Mouse (Mus musculus): ENCODE results near the gene Mapk6. TPM values are rescaled to one million over a fixed set of nuclear protein-coding genes. Genes with fewer than 3 reads are reported as not detected.

The Mapk6 gene
- total and polyA plus RNA-seq, 2 experiments = 10.0 to 21.1 TPM

DNA sequence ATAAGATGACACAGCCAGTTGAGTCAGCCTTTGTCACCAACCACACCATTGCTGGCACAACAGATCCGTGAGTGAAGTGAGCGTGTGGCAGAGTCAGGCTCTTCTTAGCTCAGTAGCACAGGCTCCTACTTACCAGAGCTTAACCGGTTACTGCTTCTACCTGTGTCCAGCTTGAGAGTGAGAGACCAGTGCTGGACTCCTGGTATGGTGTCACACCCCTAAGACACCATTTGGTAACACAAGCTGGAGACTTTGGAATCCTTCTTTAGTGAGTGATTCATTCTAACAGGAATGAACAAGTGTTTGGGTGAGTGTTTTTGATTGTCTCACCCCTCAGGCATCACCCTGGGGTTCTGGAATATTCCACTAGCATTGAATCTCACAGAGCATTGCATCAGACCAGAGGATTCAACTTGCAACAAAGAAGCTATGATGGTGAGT, 12.5 kb upstream of the Mapk6 start:
- Histone ChIP-seq H3K9ac (ENCODE audit: low read depth, low read length) (no peak overlapping the region), H3K4me1 (ENCODE audit: control insufficient read depth, insufficient read depth, low read length) (no peaks in the 10 kb centered on the region), H3K4me3 (ENCODE audit: insufficient read depth, low read depth, low read length) (no peak overlapping the region), H3K27ac (replicated peaks; ENCODE audit: insufficient read depth, low read depth, low read length) (no peak overlapping the region), H3K79me2 (ENCODE audit: control insufficient read depth, insufficient read depth, low read length) (no peaks in the 10 kb centered on the region), H3K36me3 (ENCODE audit: control insufficient read depth, insufficient read depth, low read length) (no peaks in the 10 kb centered on the region), H3K27me3 (ENCODE audit: control insufficient read depth, insufficient read depth, low read length) (no peaks in the 10 kb centered on the region)
- TF ChIP-seq CTCF (IDR thresholded peaks at IDR 0.05; ENCODE audit: low read depth, low read length) (no peak), POLR2A (IDR thresholded peaks at IDR 0.05; ENCODE audit: extremely low read depth, insufficient read depth, low read length) (no peak)
- 97% methylated on average over 3 of the region's 3 CpGs for WGBS
- no peak for DNase-seq (ENCODE audit: extremely low read depth, low read depth, low spot score)

DNA sequence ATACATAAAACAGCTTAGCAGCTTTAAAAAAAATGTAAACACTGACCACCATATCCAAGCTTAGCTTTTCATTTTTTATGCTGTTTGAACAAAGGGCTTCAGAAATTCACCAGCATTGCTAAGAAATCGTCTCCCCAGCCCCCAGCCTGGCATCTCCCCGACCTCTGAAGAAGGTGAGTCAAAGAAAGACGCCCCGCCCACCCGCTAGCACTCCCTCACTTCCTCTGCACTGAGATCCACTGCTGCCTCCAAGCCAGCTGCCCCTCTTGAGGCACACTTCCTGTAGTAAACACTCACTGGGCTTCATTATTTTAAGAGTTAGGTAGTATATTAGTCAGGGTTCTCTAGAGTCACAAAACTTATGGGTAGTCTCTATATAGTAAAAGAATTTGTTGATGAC, 4.4 kb upstream of the Mapk6 start:
- H3K79me2 ChIP-seq (ENCODE audit: control insufficient read depth, insufficient read depth, low read length) = no peaks in the 10 kb centered on the region
- no peak overlapping the region for H3K4me3 ChIP-seq (ENCODE audit: insufficient read depth, low read depth, low read length)
- H3K4me1 ChIP-seq (ENCODE audit: control insufficient read depth, insufficient read depth, low read length) = no peaks in the 10 kb centered on the region; the same call in 1 of the 2 replicates
- H3K36me3 ChIP-seq (ENCODE audit: control insufficient read depth, insufficient read depth, low read length) = no peaks in the 10 kb centered on the region
- no peak overlapping the region for H3K27ac ChIP-seq (replicated peaks; ENCODE audit: insufficient read depth, low read depth, low read length)
- no peak for TF ChIP-seq POLR2A (IDR thresholded peaks at IDR 0.05; ENCODE audit: extremely low read depth, insufficient read depth, low read length)
- no peak for TF ChIP-seq CTCF (IDR thresholded peaks at IDR 0.05; ENCODE audit: low read depth, low read length)
- H3K27me3 ChIP-seq (ENCODE audit: control insufficient read depth, insufficient read depth, low read length) = no peaks in the 10 kb centered on the region
- DNase-seq (ENCODE audit: extremely low read depth, low read depth, low spot score) = no peak
- WGBS = 52% methylated on average over 5 of the region's 5 CpGs
- H3K9ac ChIP-seq (ENCODE audit: low read depth, low read length) = no peak overlapping the region

DNA sequence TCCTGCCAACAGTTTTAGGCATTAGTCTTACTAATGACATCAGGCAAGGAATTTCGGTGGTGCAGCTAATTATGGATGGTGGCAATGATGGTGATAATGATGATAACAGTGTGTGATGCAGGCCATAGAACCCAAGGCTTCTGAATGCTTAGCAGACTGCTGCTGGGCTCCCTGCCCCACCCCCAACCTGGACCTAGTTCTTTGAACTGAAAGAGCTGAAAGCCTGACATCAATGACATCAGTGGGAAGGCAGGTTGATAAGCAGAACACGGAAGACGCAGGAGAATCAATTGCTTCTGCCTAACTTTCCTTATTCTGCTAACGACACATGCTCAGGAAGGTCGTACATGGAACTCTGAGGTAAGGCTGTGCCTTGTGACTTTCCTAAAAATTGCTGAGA, 3.4 kb upstream of the Mapk6 start:
- TF ChIP-seq POLR2A (IDR thresholded peaks at IDR 0.05; ENCODE audit: extremely low read depth, insufficient read depth, low read length) (no peak), CTCF (IDR thresholded peaks at IDR 0.05; ENCODE audit: low read depth, low read length) (no peak)
- no peaks in the 10 kb centered on the region for H3K79me2 ChIP-seq (ENCODE audit: control insufficient read depth, insufficient read depth, low read length)
- no peak overlapping the region for H3K4me3 ChIP-seq (ENCODE audit: insufficient read depth, low read depth, low read length)
- H3K4me1 ChIP-seq (ENCODE audit: control insufficient read depth, insufficient read depth, low read length) = peaks cover 3% of the 10 kb centered on the region; the same call in 1 of the 2 replicates
- no peak overlapping the region for H3K9ac ChIP-seq (ENCODE audit: low read depth, low read length)
- DNase-seq (ENCODE audit: extremely low read depth, low read depth, low spot score) = no peak
- H3K27ac ChIP-seq (replicated peaks; ENCODE audit: insufficient read depth, low read depth, low read length) = no peak overlapping the region
- no peaks in the 10 kb centered on the region for H3K27me3 ChIP-seq (ENCODE audit: control insufficient read depth, insufficient read depth, low read length)
- WGBS = 84% methylated on average over 5 of the region's 5 CpGs
- no peaks in the 10 kb centered on the region for H3K36me3 ChIP-seq (ENCODE audit: control insufficient read depth, insufficient read depth, low read length)

DNA sequence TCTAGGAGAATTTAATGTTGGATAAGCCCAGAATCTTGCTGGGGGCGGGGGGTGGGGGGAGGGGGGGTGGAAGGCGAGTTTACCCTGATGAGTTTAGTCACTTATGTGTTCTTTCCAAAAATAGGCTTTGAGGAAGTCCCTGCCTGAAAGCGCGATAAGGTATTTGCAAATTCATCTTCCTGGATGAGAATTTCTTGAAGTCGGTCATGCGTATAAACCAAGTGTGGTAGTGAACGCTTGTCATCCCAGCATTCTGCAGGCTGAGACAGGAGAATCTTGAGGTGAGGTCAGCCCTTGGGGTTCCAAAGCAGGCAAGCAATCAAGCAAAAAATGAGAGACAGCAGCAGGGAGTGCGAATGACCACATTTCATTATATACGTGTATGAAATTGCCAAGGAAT, 1.8 kb upstream of the Mapk6 start:
- peaks cover 3% of the 10 kb centered on the region; the same call in 1 of the 2 replicates for H3K4me1 ChIP-seq (ENCODE audit: control insufficient read depth, insufficient read depth, low read length)
- no peak for TF ChIP-seq POLR2A (IDR thresholded peaks at IDR 0.05; ENCODE audit: extremely low read depth, insufficient read depth, low read length)
- TF ChIP-seq CTCF (IDR thresholded peaks at IDR 0.05; ENCODE audit: low read depth, low read length) = no peak
- H3K4me3 ChIP-seq (ENCODE audit: insufficient read depth, low read depth, low read length) = no peak overlapping the region
- 83% methylated on average over 9 of the region's 9 CpGs for WGBS
- H3K27me3 ChIP-seq (ENCODE audit: control insufficient read depth, insufficient read depth, low read length) = no peaks in the 10 kb centered on the region
- no peak for DNase-seq (ENCODE audit: extremely low read depth, low read depth, low spot score)
- H3K9ac ChIP-seq (ENCODE audit: low read depth, low read length) = no peak overlapping the region
- H3K36me3 ChIP-seq (ENCODE audit: control insufficient read depth, insufficient read depth, low read length) = no peaks in the 10 kb centered on the region
- H3K79me2 ChIP-seq (ENCODE audit: control insufficient read depth, insufficient read depth, low read length) = peaks cover 2% of the 10 kb centered on the region; the same call in 1 of the 2 replicates
- no peak overlapping the region for H3K27ac ChIP-seq (replicated peaks; ENCODE audit: insufficient read depth, low read depth, low read length)

DNA sequence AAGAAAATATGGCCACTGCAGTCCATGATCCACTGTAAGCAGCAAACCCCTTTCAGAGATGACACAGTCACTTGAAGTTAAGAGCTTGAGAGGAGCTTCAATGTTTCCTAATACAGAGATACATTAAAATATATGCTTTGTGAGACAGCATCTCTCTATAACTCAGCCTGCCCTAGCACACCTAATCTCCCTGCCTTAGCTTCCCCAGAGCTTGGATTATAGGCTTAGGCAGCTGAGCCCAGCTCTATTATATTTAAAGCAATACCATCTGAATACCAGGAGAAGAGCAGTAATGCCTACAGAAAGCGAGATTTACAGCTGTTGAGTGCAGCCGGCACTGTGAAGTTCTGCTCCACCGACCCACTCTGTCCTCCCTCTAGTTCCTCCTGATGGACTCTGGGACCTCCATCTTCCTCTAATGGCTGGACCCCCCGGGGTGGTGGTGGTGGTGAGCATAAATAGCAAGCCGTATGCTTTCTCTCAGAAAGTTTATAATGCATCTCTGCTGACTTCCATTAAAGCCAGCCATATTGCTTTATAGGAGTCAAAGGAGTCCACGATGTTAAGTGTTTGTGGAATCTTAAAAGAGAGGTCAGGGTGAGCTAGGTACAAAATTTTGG, 1.2 kb upstream of the Mapk6 start:
- H3K27me3 ChIP-seq (ENCODE audit: control insufficient read depth, insufficient read depth, low read length) = no peaks in the 10 kb centered on the region
- H3K4me1 ChIP-seq (ENCODE audit: control insufficient read depth, insufficient read depth, low read length) = peaks cover 3% of the 10 kb centered on the region; the same call in 1 of the 2 replicates
- DNase-seq (ENCODE audit: extremely low read depth, low read depth, low spot score) = no peak
- H3K4me3 ChIP-seq (ENCODE audit: insufficient read depth, low read depth, low read length) = no peak overlapping the region
- WGBS = 85% methylated on average over 6 of the region's 6 CpGs
- no peaks in the 10 kb centered on the region for H3K36me3 ChIP-seq (ENCODE audit: control insufficient read depth, insufficient read depth, low read length)
- TF ChIP-seq CTCF (IDR thresholded peaks at IDR 0.05; ENCODE audit: low read depth, low read length) (no peak), POLR2A (IDR thresholded peaks at IDR 0.05; ENCODE audit: extremely low read depth, insufficient read depth, low read length) (no peak)
- H3K9ac ChIP-seq (ENCODE audit: low read depth, low read length) = no peak overlapping the region
- H3K27ac ChIP-seq (replicated peaks; ENCODE audit: insufficient read depth, low read depth, low read length) = no peak overlapping the region
- peaks cover 8% of the 10 kb centered on the region; the same call in 1 of the 2 replicates for H3K79me2 ChIP-seq (ENCODE audit: control insufficient read depth, insufficient read depth, low read length)

All from liver, adult 2 months (tissue).